Mouse (Mus musculus): Measurements from ENCODE around the gene Slitrk1.

The Slitrk1 gene

GRCm38 (mm10) chr14:108913714-108914263 is at the start of gene Slitrk1:
Gene Slitrk1, minus strand, starts transcription at chr14:108914158.
- DNase-seq (ENCODE audit: low spot score): peak; percentile 64

- DNase-seq (ENCODE audit: low spot score): no peak
Observed at GRCm38 (mm10) chr14:108935777-108936176, 21.8 kb upstream of the Slitrk1 start.

GRCm38 (mm10) chr14:108914336-108914735 is 378 bp upstream of the Slitrk1 start:
- peak; percentile 13 for DNase-seq (ENCODE audit: low spot score)

GRCm38 (mm10) chr14:108912876-108913490 is 975 bp downstream of the Slitrk1 start:
- DNase-seq (ENCODE audit: low spot score): peak; percentile 19

- DNase-seq (ENCODE audit: low spot score): peak; percentile 52
Observed at GRCm38 (mm10) chr14:108912021-108912875, 1.7 kb downstream of the Slitrk1 start.

- DNase-seq (ENCODE audit: low spot score): peak; percentile 57
Observed at GRCm38 (mm10) chr14:108911138-108911841, 2.7 kb downstream of the Slitrk1 start.

GRCm38 (mm10) chr14:108910449-108911137 is 3.4 kb downstream of the Slitrk1 start:
- peak; percentile 19 for DNase-seq (ENCODE audit: low spot score)

GRCm38 (mm10) chr14:108909336-108909953 is 4.5 kb downstream of the Slitrk1 start:
- no peak for DNase-seq (ENCODE audit: low spot score)

- no peak for DNase-seq (ENCODE audit: low spot score)
Observed at GRCm38 (mm10) chr14:108898601-108899000, 15.4 kb downstream of the Slitrk1 start.

- no peak for DNase-seq (ENCODE audit: low spot score)
Observed at GRCm38 (mm10) chr14:108895456-108895855, 18.5 kb downstream of the Slitrk1 start.

GRCm38 (mm10) chr14:108867816-108868215 is 46.1 kb downstream of the Slitrk1 start:
- peak; percentile 9 for DNase-seq (ENCODE audit: low spot score)

- DNase-seq (ENCODE audit: low spot score): no peak
Observed at GRCm38 (mm10) chr14:108864631-108865030, 49.3 kb downstream of the Slitrk1 start.

GRCm38 (mm10) chr14:108859310-108859709 is 54.6 kb downstream of the Slitrk1 start:
- no peak for DNase-seq (ENCODE audit: low spot score)
